Mouse (Mus musculus): ENCODE results near the gene Tmem108. TPM values are rescaled to one million over a fixed set of nuclear protein-coding genes. Genes with fewer than 3 reads are reported as not detected.

The Tmem108 gene
- total and polyA plus RNA-seq, 2 experiments from 2014 or later, result 24.8 to 25.2 TPM

DNA sequence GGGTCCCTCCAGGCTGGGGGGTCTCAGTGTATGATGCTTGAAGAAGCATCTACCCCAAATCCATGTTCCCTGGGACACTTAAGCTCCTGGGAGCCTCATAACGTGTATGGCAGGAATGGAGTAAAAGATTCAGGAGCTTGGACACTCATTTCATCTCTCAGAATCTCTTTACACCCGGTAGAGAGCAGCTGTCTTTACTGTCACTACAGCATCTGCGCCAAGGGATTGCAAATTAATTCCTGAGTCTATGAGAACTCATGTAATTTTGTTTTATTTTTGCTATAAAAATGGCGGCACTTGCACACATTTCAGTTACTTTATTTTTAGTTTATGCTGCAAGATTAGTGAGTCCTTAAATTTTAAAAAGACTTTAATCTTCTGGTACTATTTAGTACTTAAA is 22.6 kb downstream of the Tmem108 start:
- ATAC-seq (ENCODE audit: low FRiP score), result no peak
- WGBS, result 87% methylated on average over 4 of the region's 4 CpGs

DNA sequence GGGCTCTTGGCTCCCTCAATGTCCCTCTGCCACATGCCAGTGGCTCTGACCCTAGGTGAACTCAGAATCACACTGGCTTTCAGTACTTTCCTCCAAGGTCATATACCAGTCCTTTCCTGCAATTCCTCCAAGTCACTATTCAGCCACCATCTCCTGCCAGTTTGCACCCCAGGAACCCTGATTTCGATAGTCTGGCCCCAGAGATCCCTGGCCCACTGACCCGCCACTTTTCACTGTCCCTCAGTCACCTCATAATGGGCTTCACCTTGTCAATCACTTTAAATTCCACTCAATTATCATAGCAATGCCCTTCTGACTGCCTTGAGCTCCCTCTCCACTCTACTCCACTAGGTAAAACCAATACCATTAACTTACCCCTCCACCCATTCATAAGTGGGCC is 31.9 kb downstream of the Tmem108 start:
- Histone ChIP-seq H3K9ac (replicated peaks; ENCODE audit: low read length, poor library complexity, severe bottlenecking) (no peak overlapping the region), H3K4me2 (ENCODE audit: low read depth, low read length, poor library complexity, severe bottlenecking) (no peak overlapping the region), H3K9me3 (ENCODE audit: low read length) (no peaks in the 10 kb centered on the region), H3K4me1 (ENCODE audit: insufficient read depth, low read length) (no peaks in the 10 kb centered on the region), H3K36me3 (ENCODE audit: insufficient read depth, low read length) (no peaks in the 10 kb centered on the region), H3K4me3 (ENCODE audit: low read depth, low read length) (no peak overlapping the region), H3K27me3 (ENCODE audit: insufficient read depth, low read length) (no peaks in the 10 kb centered on the region), H3K27ac (ENCODE audit: low read depth, low read length) (no peak overlapping the region)
- TF ChIP-seq CTCF (IDR thresholded peaks at IDR 0.05), result no peak
- 69% methylated on average over 2 of the region's 2 CpGs for WGBS
- no peak for ATAC-seq (ENCODE audit: low FRiP score)
- DNase-seq (ENCODE audit: low spot score), result no peak

More for the DNA sequence above, 22.6 kb downstream of the Tmem108 start:
- H3K4me2 ChIP-seq (ENCODE audit: low read depth, low read length, poor library complexity, severe bottlenecking), result no peak overlapping the region
- H3K27me3 ChIP-seq (ENCODE audit: insufficient read depth, low read length), result no peaks in the 10 kb centered on the region
- no peak overlapping the region for H3K27ac ChIP-seq (ENCODE audit: low read depth, low read length)
- no peak for DNase-seq (ENCODE audit: low spot score)
- TF ChIP-seq CTCF (IDR thresholded peaks at IDR 0.05), result no peak
- no peak overlapping the region for H3K9ac ChIP-seq (replicated peaks; ENCODE audit: low read length, poor library complexity, severe bottlenecking)
- no peak overlapping the region for H3K4me3 ChIP-seq (ENCODE audit: low read depth, low read length)
- H3K9me3 ChIP-seq (ENCODE audit: low read length), result no peaks in the 10 kb centered on the region
- no peaks in the 10 kb centered on the region for H3K36me3 ChIP-seq (ENCODE audit: insufficient read depth, low read length)
- H3K4me1 ChIP-seq (ENCODE audit: insufficient read depth, low read length), result peaks cover 4% of the 10 kb centered on the region; the same call in 1 of the 2 replicates

DNA sequence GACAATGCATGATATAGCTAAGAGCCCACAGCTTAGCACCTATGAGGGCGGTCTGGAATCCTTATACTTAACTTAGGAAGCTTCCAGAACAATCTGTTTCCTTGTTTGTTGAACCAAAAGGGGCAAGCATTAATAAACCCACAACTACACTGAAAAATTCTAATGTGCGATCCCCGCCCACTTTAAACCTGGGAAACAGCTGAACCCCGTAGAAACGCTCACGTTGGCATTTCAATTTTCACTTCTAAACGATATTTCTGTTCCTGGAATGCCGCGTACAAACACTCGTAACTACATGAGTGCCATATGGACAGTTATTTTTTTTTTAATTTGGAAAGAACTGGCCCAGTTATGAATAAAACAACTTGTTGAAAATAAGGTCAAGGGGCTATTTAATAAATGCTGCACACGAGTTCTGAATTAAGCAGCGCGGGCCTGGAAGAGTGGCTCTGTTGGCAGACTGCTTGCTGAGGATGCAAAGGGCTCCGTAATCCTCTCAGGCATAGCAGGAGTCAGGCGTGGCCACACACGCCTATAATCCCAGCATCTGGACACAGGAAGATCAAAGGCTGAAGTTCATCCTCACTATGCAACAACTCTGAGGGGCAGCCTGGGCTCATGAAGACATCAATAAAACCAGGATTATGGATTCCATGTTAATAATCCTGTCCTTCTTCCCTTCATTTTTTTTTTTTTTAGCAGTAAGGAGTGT is 34.7 kb downstream of the Tmem108 start:
- TF ChIP-seq CTCF (IDR thresholded peaks at IDR 0.05), result no peak
- no peaks in the 10 kb centered on the region for H3K27me3 ChIP-seq (ENCODE audit: insufficient read depth, low read length)
- DNase-seq (ENCODE audit: low spot score), result no peak
- 62% methylated on average over 16 of the region's 16 CpGs for WGBS
- H3K9me3 ChIP-seq (ENCODE audit: low read length), result no peaks in the 10 kb centered on the region
- H3K4me2 ChIP-seq (ENCODE audit: low read depth, low read length, poor library complexity, severe bottlenecking), result no peak overlapping the region
- ATAC-seq (ENCODE audit: low FRiP score), result no peak
- no peak overlapping the region for H3K27ac ChIP-seq (ENCODE audit: low read depth, low read length)
- H3K36me3 ChIP-seq (ENCODE audit: insufficient read depth, low read length), result no peaks in the 10 kb centered on the region
- H3K4me3 ChIP-seq (ENCODE audit: low read depth, low read length), result no peak overlapping the region
- no peak overlapping the region for H3K9ac ChIP-seq (replicated peaks; ENCODE audit: low read length, poor library complexity, severe bottlenecking)
- H3K4me1 ChIP-seq (ENCODE audit: insufficient read depth, low read length), result no peaks in the 10 kb centered on the region

DNA sequence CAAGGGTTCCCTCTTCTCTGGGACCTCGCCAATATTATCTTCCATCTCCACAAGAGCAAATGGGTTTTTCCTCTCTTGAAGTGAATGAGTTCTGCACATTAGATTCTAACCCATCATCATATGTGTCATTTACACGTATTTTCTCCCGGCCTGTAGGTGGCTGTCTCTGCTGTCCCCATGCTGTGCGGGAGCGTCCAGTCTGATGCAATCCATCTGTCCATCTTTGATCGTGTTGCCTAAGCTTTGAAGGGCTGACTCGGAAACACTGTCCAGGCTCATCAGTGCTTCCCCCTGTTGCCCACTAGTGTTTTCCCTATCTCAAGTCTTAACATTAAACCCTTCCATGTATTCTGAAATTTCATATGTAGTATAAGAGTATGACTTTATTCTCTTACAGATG is 36.1 kb downstream of the Tmem108 start:
- Histone ChIP-seq H3K9ac (replicated peaks; ENCODE audit: low read length, poor library complexity, severe bottlenecking) (no peak overlapping the region), H3K27ac (ENCODE audit: low read depth, low read length) (no peak overlapping the region), H3K4me2 (ENCODE audit: low read depth, low read length, poor library complexity, severe bottlenecking) (no peak overlapping the region), H3K36me3 (ENCODE audit: insufficient read depth, low read length) (no peaks in the 10 kb centered on the region), H3K9me3 (ENCODE audit: low read length) (no peaks in the 10 kb centered on the region), H3K27me3 (ENCODE audit: insufficient read depth, low read length) (no peaks in the 10 kb centered on the region), H3K4me1 (ENCODE audit: insufficient read depth, low read length) (no peaks in the 10 kb centered on the region), H3K4me3 (ENCODE audit: low read depth, low read length) (no peak overlapping the region)
- 88% methylated on average over 7 of the region's 7 CpGs for WGBS
- no peak for TF ChIP-seq CTCF (IDR thresholded peaks at IDR 0.05)
- DNase-seq (ENCODE audit: low spot score) (no peak), ATAC-seq (ENCODE audit: low FRiP score) (no peak)

DNA sequence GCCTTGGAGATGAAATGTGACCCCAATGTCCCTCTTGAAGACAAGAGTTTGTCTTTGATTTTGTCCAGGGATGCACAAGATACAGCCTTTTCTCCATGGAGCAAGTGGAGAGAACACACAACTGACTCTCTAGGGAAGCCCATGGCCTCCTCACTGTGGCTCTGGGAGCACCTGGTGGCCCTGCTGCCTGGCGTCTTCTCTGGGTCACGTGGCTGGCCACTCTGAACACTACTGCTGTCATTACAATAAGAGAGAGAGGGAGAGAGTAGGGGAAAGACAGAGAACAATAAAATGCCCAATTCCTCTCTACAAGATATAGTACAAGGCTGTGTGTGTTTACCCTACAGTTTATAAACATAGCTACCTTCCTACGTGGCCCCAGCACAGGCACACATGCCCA is 40.2 kb downstream of the Tmem108 start:
- Histone ChIP-seq H3K27me3 (ENCODE audit: insufficient read depth, low read length) (no peaks in the 10 kb centered on the region), H3K9ac (replicated peaks; ENCODE audit: low read length, poor library complexity, severe bottlenecking) (no peak overlapping the region), H3K36me3 (ENCODE audit: insufficient read depth, low read length) (no peaks in the 10 kb centered on the region), H3K4me1 (ENCODE audit: insufficient read depth, low read length) (no peaks in the 10 kb centered on the region), H3K4me3 (ENCODE audit: low read depth, low read length) (no peak overlapping the region), H3K27ac (ENCODE audit: low read depth, low read length) (no peak overlapping the region), H3K4me2 (ENCODE audit: low read depth, low read length, poor library complexity, severe bottlenecking) (no peak overlapping the region), H3K9me3 (ENCODE audit: low read length) (no peaks in the 10 kb centered on the region)
- ATAC-seq (ENCODE audit: low FRiP score) (no peak), DNase-seq (ENCODE audit: low spot score) (no peak)
- TF ChIP-seq CTCF (IDR thresholded peaks at IDR 0.05), result no peak
- WGBS, result 88% methylated on average over 3 of the region's 3 CpGs

DNA sequence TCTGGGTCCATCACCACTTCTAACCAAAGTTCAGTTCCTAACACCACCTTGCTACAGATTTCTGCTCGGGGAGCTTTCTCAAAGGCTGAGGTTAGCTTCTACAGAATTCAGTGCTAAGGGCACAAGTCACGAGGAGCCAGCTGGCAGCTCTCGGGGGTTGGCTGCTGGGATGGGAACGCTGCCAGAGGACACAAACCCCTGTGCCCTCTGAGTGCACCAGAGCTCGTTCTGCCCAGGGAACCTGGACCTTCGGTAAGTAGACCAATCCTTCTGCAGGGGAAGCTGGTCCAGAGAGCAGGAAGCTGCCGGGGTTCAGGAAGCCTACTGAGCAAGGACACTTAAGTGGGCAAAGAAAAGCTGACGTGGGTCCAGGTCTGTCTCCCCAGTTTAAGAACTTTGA is 40.6 kb downstream of the Tmem108 start:
- Histone ChIP-seq H3K4me2 (ENCODE audit: low read depth, low read length, poor library complexity, severe bottlenecking) (no peak overlapping the region), H3K27ac (ENCODE audit: low read depth, low read length) (no peak overlapping the region), H3K27me3 (ENCODE audit: insufficient read depth, low read length) (no peaks in the 10 kb centered on the region), H3K9ac (replicated peaks; ENCODE audit: low read length, poor library complexity, severe bottlenecking) (no peak overlapping the region), H3K4me1 (ENCODE audit: insufficient read depth, low read length) (no peaks in the 10 kb centered on the region), H3K36me3 (ENCODE audit: insufficient read depth, low read length) (no peaks in the 10 kb centered on the region), H3K4me3 (ENCODE audit: low read depth, low read length) (no peak overlapping the region), H3K9me3 (ENCODE audit: low read length) (no peaks in the 10 kb centered on the region)
- WGBS, result 80% methylated on average over 8 of the region's 8 CpGs
- TF ChIP-seq CTCF (IDR thresholded peaks at IDR 0.05), result no peak
- ATAC-seq (ENCODE audit: low FRiP score) (no peak), DNase-seq (ENCODE audit: low spot score) (no peak)

Data from midbrain, postnatal 0 days (tissue).